Mouse (Mus musculus): ENCODE measurements around the gene Ube2cbp.

- TF ChIP-seq CTCF (IDR thresholded peaks at IDR 0.05; ENCODE audit: low read depth) = peak; percentile 90
- TF ChIP-seq EP300 (IDR thresholded peaks at IDR 0.05; ENCODE audit: low read depth) = no peak
These were observed 15.2 kb downstream of the Ube2cbp start for GRCm38 (mm10) chr9:86449581-86449980.
